Mouse (Mus musculus) hindbrain, embryonic 13.5 days (tissue): Measurements from ENCODE around the gene Calr. TPM values are rescaled to one million over a fixed set of nuclear protein-coding genes. Genes with fewer than 3 reads are reported as not detected.
A peak's percentile ranks its signal among the peaks of the same experiment; 100 is the strongest.

Experiments
- ATAC-seq: fragments of 200-750 bp; cut with Nextera tagmentation; 2 replicates; pipeline ENCODE4 v1.8.0; 2017; ENCODE audit warnings: moderate TSS enrichment; ENCODE audit not compliant: low FRiP score
- H3K27ac ChIP-seq: fragments of 300-500 bp; sonication (generic); 2 replicates; pipeline ENCODE4 v1.5.1; 2015; ENCODE audit warnings: inconsistent platforms, mild to moderate bottlenecking, moderate library complexity
- H3K27me3 ChIP-seq: fragments of 300-500 bp; sonication (generic); 2 replicates; pipeline ENCODE4 v1.6.1; 2015; ENCODE audit warnings: mild to moderate bottlenecking, inconsistent platforms
- H3K36me3 ChIP-seq: fragments of 300-500 bp; sonication (generic); 2 replicates; pipeline ENCODE4 v1.6.1; 2015; ENCODE audit warnings: mild to moderate bottlenecking, inconsistent platforms
- H3K4me1 ChIP-seq: fragments of 300-500 bp; sonication (generic); replicated peaks from 2 replicates; pipeline ENCODE4 v1.6.1; 2015; ENCODE audit warnings: inconsistent platforms
- H3K4me2 ChIP-seq: fragments of 300-500 bp; sonication (generic); 2 replicates; pipeline ENCODE4 v1.6.1; 2015; ENCODE audit warnings: inconsistent platforms, mild to moderate bottlenecking, moderate library complexity
- H3K4me3 ChIP-seq: fragments of 300-500 bp; sonication (generic); 2 replicates; pipeline ENCODE4 v1.5.1; 2015; ENCODE audit warnings: mild to moderate bottlenecking, inconsistent platforms
- H3K9ac ChIP-seq: fragments of 300-500 bp; sonication (generic); 2 replicates; pipeline ENCODE4 v1.6.1; 2015; ENCODE audit warnings: mild to moderate bottlenecking, inconsistent platforms
- H3K9me3 ChIP-seq: fragments of 300-500 bp; sonication (generic); 2 replicates; pipeline ENCODE4 v1.6.1; 2016; ENCODE audit warnings: inconsistent platforms
- WGBS: fragments of 180-500 bp; shearing (Covaris S2); methylation state at CpG from one replicate; pipeline ENCODE4 v1.1.7; 2015; 5-methylcytosine and 5-hydroxymethylcytosine counted together
- polyA plus RNA-seq: library from polyadenylated mRNA; unstranded; fragments of >200 nt; fragmentation: Nextera tagmentation; extraction: Ambion mirVana; gene quantifications from 2 replicates; pipeline ENCODE4 v1.2.1, GENCODE M21; 2015

Calr gene
- polyA plus RNA-seq = 646 and 672 TPM in 2 replicates

- WGBS = under 1% methylated on average over 55 of the region's 55 CpGs
Observed at GRCm38 (mm10) chr8:84846722-84847572, at the start of gene Calr. Gene Calr (minus strand): TSS chr8:84846934.

DNA sequence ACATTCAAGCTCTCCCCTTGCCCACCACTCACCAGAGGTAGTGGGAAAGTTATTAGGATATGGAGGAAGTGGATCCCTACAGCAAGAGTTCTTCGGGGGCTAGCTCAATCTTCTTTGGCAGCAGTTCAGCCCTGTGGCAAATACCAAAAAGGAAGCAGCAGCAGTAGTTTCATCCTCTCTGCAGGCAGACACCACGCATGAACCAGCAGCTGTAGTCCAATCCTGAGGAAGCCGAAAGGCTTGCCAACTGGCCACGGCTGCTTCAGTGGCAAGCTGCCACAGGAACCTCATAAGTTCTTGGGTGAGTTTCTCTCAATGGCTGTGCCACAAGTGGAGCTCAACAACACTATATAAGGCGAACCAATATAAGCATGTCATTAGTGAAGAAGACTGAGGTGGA lies 49.2 kb upstream of the Calr start:
- peaks cover 21% of the 10 kb centered on the region for H3K4me1 ChIP-seq
- H3K27ac ChIP-seq = no peak overlapping the region
- H3K36me3 ChIP-seq = peaks cover 2% of the 10 kb centered on the region; the same call in 1 of the 2 replicates
- WGBS = 85% methylated on average over 5 of the region's 5 CpGs
- no peaks in the 10 kb centered on the region for H3K9me3 ChIP-seq
- no peak overlapping the region for H3K4me3 ChIP-seq
- H3K4me2 ChIP-seq = no peak overlapping the region
- H3K9ac ChIP-seq = no peak overlapping the region
- H3K27me3 ChIP-seq = peaks cover 18% of the 10 kb centered on the region; the same call in 1 of the 2 replicates
- ATAC-seq = no peak

More at GRCm38 (mm10) chr8:84846722-84847572, at the start of gene Calr:
- Histone ChIP-seq H3K27me3 (no peaks in the 10 kb centered on the region), H3K27ac (peak within 1 kb of the TSS; percentile 92), H3K9me3 (no peaks in the 10 kb centered on the region), H3K4me1 (peaks cover 43% of the 10 kb centered on the region), H3K36me3 (peaks cover 32% of the 10 kb centered on the region), H3K4me3 (peak within 1 kb of the TSS; percentile 98), H3K9ac (peak within 1 kb of the TSS; percentile 98), H3K4me2 (peak within 1 kb of the TSS; percentile 88)
- ATAC-seq = peak; percentile 99

- Histone ChIP-seq H3K4me3 (peak within 1 kb of the TSS; percentile 77), H3K9ac (peak within 1 kb of the TSS; percentile 84), H3K4me1 (peaks cover 21% of the 10 kb centered on the region), H3K36me3 (peaks cover 18% of the 10 kb centered on the region), H3K27me3 (no peaks in the 10 kb centered on the region), H3K27ac (peak within 1 kb of the TSS; percentile 70; the same call in 1 of the 2 replicates), H3K4me2 (peak within 1 kb of the TSS; percentile 86), H3K9me3 (no peaks in the 10 kb centered on the region)
- ATAC-seq = peak; percentile 99
- under 1% methylated on average over 11 of the region's 11 CpGs for WGBS
Observed at GRCm38 (mm10) chr8:84893709-84894134, 47.0 kb upstream of the Calr start, which contains the start of gene Gcdh. Gene Gcdh (minus strand): TSS chr8:84893921.

GRCm38 (mm10) chr8:84892993-84893708 lies 46.4 kb upstream of the Calr start:
- Histone ChIP-seq H3K27ac (peak overlapping the region; percentile 70; the same call in 1 of the 2 replicates), H3K9ac (peak overlapping the region; percentile 84), H3K4me1 (peaks cover 21% of the 10 kb centered on the region), H3K4me3 (peak overlapping the region; percentile 77), H3K36me3 (peaks cover 24% of the 10 kb centered on the region), H3K9me3 (no peaks in the 10 kb centered on the region), H3K27me3 (no peaks in the 10 kb centered on the region), H3K4me2 (peak overlapping the region; percentile 86)
- WGBS = 13% methylated on average over 31 of the region's 31 CpGs
- ATAC-seq = peak; percentile 72

- Histone ChIP-seq H3K9ac (no peak overlapping the region), H3K27me3 (no peaks in the 10 kb centered on the region), H3K4me1 (peaks cover 16% of the 10 kb centered on the region), H3K4me3 (no peak overlapping the region), H3K36me3 (peaks cover 56% of the 10 kb centered on the region), H3K27ac (no peak overlapping the region), H3K4me2 (no peak overlapping the region), H3K9me3 (no peaks in the 10 kb centered on the region)
- 93% methylated on average over 1 of the region's 1 CpGs for WGBS
- ATAC-seq = no peak
Observed at GRCm38 (mm10) chr8:84889141-84889540, 42.4 kb upstream of the Calr start.

DNA sequence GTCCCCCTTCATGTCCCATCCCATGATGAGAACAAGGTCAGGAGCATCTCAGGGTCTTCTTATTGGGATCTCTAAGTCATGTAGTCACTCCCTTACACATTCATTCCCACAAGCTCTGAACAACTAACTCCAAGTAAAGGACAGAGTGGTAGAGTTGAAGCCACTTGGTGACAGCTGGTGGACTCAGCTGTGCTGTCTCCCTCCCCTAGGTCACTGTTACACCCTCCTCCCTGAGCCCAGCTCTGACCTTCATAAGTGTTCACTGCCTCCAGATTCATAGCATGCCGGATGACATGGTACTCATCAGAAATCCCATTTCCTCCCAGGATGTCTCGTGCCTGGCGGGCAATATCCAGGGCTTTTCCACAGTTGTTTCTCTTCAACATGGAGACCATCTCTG lies 41.5 kb upstream of the Calr start:
- no peak overlapping the region for H3K9ac ChIP-seq
- H3K4me1 ChIP-seq = peaks cover 12% of the 10 kb centered on the region
- H3K9me3 ChIP-seq = no peaks in the 10 kb centered on the region
- peaks cover 56% of the 10 kb centered on the region for H3K36me3 ChIP-seq
- no peak overlapping the region for H3K4me3 ChIP-seq
- 99% methylated on average over 3 of the region's 3 CpGs for WGBS
- no peak overlapping the region for H3K4me2 ChIP-seq
- no peaks in the 10 kb centered on the region for H3K27me3 ChIP-seq
- no peak overlapping the region for H3K27ac ChIP-seq
- no peak for ATAC-seq

GRCm38 (mm10) chr8:84884728-84885127 lies 38.0 kb upstream of the Calr start:
- no peak overlapping the region for H3K4me2 ChIP-seq
- WGBS = 90% methylated on average over 4 of the region's 4 CpGs
- no peak overlapping the region for H3K4me3 ChIP-seq
- H3K9ac ChIP-seq = no peak overlapping the region
- H3K36me3 ChIP-seq = peaks cover 45% of the 10 kb centered on the region
- no peaks in the 10 kb centered on the region for H3K4me1 ChIP-seq
- H3K27ac ChIP-seq = no peak overlapping the region
- ATAC-seq = no peak
- no peaks in the 10 kb centered on the region for H3K27me3 ChIP-seq
- H3K9me3 ChIP-seq = no peaks in the 10 kb centered on the region

DNA sequence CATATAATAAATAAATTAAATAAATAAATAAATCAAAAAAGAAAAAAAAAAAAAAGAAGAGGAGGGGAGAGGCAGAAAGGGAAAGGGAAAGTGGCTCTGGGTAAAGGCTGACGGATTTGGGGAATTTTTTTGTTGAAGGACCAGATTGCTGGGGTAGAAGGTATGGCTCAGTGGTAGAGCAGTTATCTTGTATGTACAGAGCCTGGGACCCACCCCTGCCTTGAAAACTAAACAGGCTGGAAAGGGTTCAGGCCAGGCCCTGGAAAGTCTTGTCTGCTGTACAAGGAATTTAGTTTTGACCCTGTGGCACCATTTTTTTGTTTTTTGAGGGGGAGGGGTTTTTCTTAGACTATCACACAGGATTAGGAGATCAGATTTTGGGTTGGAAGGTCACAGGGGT lies 32.2 kb upstream of the Calr start:
- H3K4me2 ChIP-seq = no peak overlapping the region
- H3K36me3 ChIP-seq = no peaks in the 10 kb centered on the region
- no peaks in the 10 kb centered on the region for H3K27me3 ChIP-seq
- peaks cover 6% of the 10 kb centered on the region; the same call in 1 of the 2 replicates for H3K4me1 ChIP-seq
- no peak for ATAC-seq
- no peak overlapping the region for H3K9ac ChIP-seq
- no peak overlapping the region for H3K4me3 ChIP-seq
- H3K27ac ChIP-seq = no peak overlapping the region
- H3K9me3 ChIP-seq = no peaks in the 10 kb centered on the region
- 86% methylated on average over 1 of the region's 1 CpGs for WGBS

- H3K9me3 ChIP-seq = no peaks in the 10 kb centered on the region
- ATAC-seq = peak; percentile 10; the same call in 1 of the 2 replicates
- H3K27me3 ChIP-seq = peaks cover 7% of the 10 kb centered on the region
- peak overlapping the region; percentile 35; the same call in 1 of the 2 replicates for H3K27ac ChIP-seq
- peak overlapping the region; percentile 19; the same call in 1 of the 2 replicates for H3K9ac ChIP-seq
- H3K4me3 ChIP-seq = no peak overlapping the region
- H3K4me1 ChIP-seq = peaks cover 12% of the 10 kb centered on the region
- 78% methylated on average over 3 of the region's 3 CpGs for WGBS
- no peaks in the 10 kb centered on the region for H3K36me3 ChIP-seq
- H3K4me2 ChIP-seq = no peak overlapping the region
Observed at GRCm38 (mm10) chr8:84877297-84878035, 30.7 kb upstream of the Calr start.

GRCm38 (mm10) chr8:84874339-84874738 lies 27.6 kb upstream of the Calr start:
- no peak for ATAC-seq
- peaks cover 5% of the 10 kb centered on the region for H3K36me3 ChIP-seq
- WGBS = 92% methylated on average over 3 of the region's 3 CpGs
- no peak overlapping the region for H3K9ac ChIP-seq
- H3K27ac ChIP-seq = no peak overlapping the region
- peaks cover 20% of the 10 kb centered on the region for H3K4me1 ChIP-seq
- no peaks in the 10 kb centered on the region for H3K9me3 ChIP-seq
- H3K4me2 ChIP-seq = no peak overlapping the region
- H3K4me3 ChIP-seq = no peak overlapping the region
- H3K27me3 ChIP-seq = peaks cover 14% of the 10 kb centered on the region

DNA sequence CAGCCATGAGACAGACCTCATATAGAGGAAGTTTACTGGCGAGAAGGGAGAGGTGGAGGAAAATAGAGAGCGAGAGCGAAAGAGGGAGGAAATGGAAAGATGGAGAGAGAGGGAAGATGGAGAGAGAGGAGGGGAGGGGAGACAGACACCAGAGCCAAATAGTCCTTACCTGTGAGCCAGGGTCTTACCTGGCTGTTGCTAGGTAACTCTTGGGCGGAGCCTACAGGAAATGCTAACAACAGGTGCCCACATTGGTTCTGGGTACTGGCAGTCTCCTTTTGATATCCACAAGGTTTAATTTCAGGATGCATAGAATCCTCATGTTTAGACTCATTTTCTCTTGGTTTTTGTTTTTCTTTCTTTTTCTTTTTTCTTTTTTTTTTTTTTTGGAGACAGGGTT lies 26.3 kb upstream of the Calr start:
- Histone ChIP-seq H3K4me1 (peaks cover 20% of the 10 kb centered on the region), H3K9ac (no peak overlapping the region), H3K27me3 (peaks cover 14% of the 10 kb centered on the region), H3K4me2 (peak overlapping the region; percentile 73; the same call in 1 of the 2 replicates), H3K27ac (no peak overlapping the region), H3K36me3 (peaks cover 18% of the 10 kb centered on the region), H3K9me3 (no peaks in the 10 kb centered on the region), H3K4me3 (peak overlapping the region; percentile 42; the same call in 1 of the 2 replicates)
- 72% methylated on average over 4 of the region's 4 CpGs for WGBS
- no peak for ATAC-seq
